Mouse (Mus musculus) retina, postnatal 1 day (tissue): ENCODE data around the gene Adamts14.
A peak's percentile ranks its signal among the peaks of the same experiment; 100 is the strongest.

Experiments used
- DNase-seq: peaks from one replicate; pipeline ENCODE4 v3.0.0-alpha.2; 2012

Gene Adamts14

GRCm38 (mm10) chr10:61273081-61273843 lies at the start of gene Adamts14:
Gene Adamts14 (minus strand): TSS chr10:61273438.
- DNase-seq, result peak; percentile 63

- no peak for DNase-seq
These were observed 45.3 kb upstream of the Adamts14 start for GRCm38 (mm10) chr10:61318527-61318926.

- no peak for DNase-seq
These were observed 42.2 kb upstream of the Adamts14 start for GRCm38 (mm10) chr10:61315324-61315880.

GRCm38 (mm10) chr10:61313750-61314149 lies 40.5 kb upstream of the Adamts14 start:
- no peak for DNase-seq

GRCm38 (mm10) chr10:61312754-61313153 lies 39.5 kb upstream of the Adamts14 start:
- no peak for DNase-seq

- no peak for DNase-seq
These were observed 38.9 kb upstream of the Adamts14 start for GRCm38 (mm10) chr10:61312159-61312558.

GRCm38 (mm10) chr10:61308706-61309320 lies 35.6 kb upstream of the Adamts14 start:
- no peak for DNase-seq

GRCm38 (mm10) chr10:61305928-61306590 lies 32.8 kb upstream of the Adamts14 start:
- DNase-seq, result no peak

- no peak for DNase-seq
These were observed 30.8 kb upstream of the Adamts14 start for GRCm38 (mm10) chr10:61304046-61304445.

- DNase-seq, result no peak
These were observed 27.8 kb upstream of the Adamts14 start for GRCm38 (mm10) chr10:61300996-61301395.

- no peak for DNase-seq
These were observed 24.2 kb upstream of the Adamts14 start, which contains the start of gene Prf1 for GRCm38 (mm10) chr10:61297477-61297876. Gene Prf1 (plus strand): TSS chr10:61297833.

- DNase-seq, result no peak
These were observed 23.6 kb upstream of the Adamts14 start for GRCm38 (mm10) chr10:61296713-61297445.

GRCm38 (mm10) chr10:61294242-61294641 lies 21.0 kb upstream of the Adamts14 start:
- DNase-seq, result no peak

GRCm38 (mm10) chr10:61290479-61290878 lies 17.2 kb upstream of the Adamts14 start:
- DNase-seq, result no peak

GRCm38 (mm10) chr10:61290016-61290415 lies 16.8 kb upstream of the Adamts14 start:
- DNase-seq, result no peak

- DNase-seq, result no peak
These were observed 13.0 kb upstream of the Adamts14 start for GRCm38 (mm10) chr10:61286246-61286645.

- DNase-seq, result no peak
These were observed 12.0 kb upstream of the Adamts14 start for GRCm38 (mm10) chr10:61285271-61285670.

GRCm38 (mm10) chr10:61284309-61284708 lies 11.1 kb upstream of the Adamts14 start:
- DNase-seq, result no peak

- no peak for DNase-seq
These were observed 7.9 kb upstream of the Adamts14 start for GRCm38 (mm10) chr10:61281115-61281514.

GRCm38 (mm10) chr10:61277918-61278674 lies 4.9 kb upstream of the Adamts14 start:
- DNase-seq, result no peak

- DNase-seq, result no peak
These were observed 3.8 kb upstream of the Adamts14 start for GRCm38 (mm10) chr10:61277051-61277450.

- peak; percentile 79 for DNase-seq
These were observed 2.5 kb upstream of the Adamts14 start for GRCm38 (mm10) chr10:61275669-61276110.
